Mouse (Mus musculus): Measurements from ENCODE around the gene Pnck.

Gene Pnck

GRCm38 (mm10) chrX:73645121-73645520 lies 14.8 kb downstream of the Pnck start:
- in situ Hi-C loops (cut with MboI; ENCODE audit: low sequenced_read_pairs), result no loop called here

- in situ Hi-C loops (cut with MboI; ENCODE audit: low sequenced_read_pairs), result no loop called here
Measured at GRCm38 (mm10) chrX:73639901-73640469, 19.9 kb downstream of the Pnck start.

GRCm38 (mm10) chrX:73639255-73639675 lies 20.7 kb downstream of the Pnck start, which contains the start of gene Dusp9:
TSS of gene Dusp9 (plus strand) at chrX:73639419.
- in situ Hi-C loops (cut with MboI; ENCODE audit: low sequenced_read_pairs), result no loop called here

DNA sequence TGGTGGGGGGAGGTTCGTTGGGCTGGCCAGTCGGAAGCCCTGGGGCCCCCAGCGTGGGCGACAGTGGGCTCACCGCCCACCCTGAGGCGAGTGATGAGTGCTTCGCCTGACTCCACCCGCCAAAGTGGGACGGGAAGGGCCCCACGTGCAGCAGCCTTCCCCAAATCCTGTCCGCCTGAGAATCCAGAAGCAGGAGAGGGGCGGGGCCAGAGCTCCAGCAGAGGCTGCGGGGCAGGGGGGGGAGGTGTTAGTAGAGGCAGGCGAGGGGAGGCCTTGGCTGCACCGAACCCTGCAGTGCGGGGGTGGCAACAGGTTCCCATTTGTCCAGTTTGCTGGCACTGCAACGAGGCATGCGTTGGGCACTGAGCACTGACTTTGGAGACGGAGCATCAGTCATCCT lies 22.5 kb downstream of the Pnck start:
- in situ Hi-C loops (cut with MboI; ENCODE audit: low sequenced_read_pairs), result no loop called here

DNA sequence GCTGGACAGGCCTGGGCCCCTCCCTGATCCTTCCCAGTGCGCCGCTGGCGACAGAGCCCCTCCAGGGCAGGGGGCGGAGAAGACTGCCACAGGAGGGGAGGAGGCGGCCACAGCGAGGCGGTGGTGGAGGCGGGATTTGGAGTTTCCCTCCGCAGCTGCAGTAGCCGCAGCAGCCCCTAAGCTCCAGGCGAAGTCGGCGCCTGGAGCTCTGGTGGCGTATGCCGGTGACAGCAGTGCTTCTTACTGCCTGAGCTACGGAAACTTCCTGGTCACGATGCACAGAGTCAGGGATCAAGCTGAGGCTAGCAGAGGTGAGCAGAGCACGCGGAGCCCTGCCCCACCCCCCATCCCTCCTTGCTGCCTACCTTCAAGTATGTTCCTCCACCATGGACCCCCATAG lies 24.5 kb downstream of the Pnck start:
- in situ Hi-C loops (cut with MboI; ENCODE audit: low sequenced_read_pairs), result no loop called here

DNA sequence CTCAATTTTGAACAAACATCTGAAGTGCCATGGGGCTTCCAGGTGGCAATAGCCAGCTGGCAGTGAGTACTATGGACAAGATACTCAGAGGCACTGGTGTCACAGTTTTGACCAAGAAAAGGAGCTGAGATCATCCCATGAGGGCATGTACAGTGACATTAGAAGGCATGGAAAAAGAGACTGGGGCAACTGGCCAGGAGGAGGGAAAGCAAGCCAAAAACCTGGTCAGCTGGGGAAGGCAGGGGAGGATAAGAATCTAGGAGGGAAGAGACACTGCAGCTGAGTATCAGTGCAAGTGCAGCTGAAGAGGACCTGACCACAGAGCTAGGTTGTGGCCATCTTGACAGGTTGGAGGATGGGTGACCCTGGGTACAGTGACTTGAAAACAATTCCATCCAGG lies 32.9 kb downstream of the Pnck start:
- in situ Hi-C loops (cut with MboI; ENCODE audit: low sequenced_read_pairs), result no loop called here

DNA sequence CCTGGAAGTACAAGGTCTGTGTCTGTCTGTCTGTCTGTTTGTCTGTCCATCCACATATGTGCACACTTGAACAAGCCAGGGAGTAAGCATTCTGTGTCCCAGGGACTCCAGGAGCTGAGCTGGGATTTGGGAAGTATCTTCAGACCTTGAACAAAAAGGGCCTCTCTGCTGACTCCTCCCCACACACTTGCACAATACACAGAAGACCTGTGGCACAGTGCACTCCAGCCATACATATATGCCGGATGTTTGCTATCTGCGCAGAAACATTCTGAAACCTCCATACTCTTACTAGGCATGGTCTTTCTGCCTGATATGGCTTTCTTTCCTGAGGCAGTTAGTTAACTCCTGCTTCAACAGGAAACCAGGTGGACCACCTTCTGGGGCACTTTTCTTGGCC lies 40.0 kb downstream of the Pnck start:
- in situ Hi-C loops (cut with MboI; ENCODE audit: low sequenced_read_pairs), result no loop called here

DNA sequence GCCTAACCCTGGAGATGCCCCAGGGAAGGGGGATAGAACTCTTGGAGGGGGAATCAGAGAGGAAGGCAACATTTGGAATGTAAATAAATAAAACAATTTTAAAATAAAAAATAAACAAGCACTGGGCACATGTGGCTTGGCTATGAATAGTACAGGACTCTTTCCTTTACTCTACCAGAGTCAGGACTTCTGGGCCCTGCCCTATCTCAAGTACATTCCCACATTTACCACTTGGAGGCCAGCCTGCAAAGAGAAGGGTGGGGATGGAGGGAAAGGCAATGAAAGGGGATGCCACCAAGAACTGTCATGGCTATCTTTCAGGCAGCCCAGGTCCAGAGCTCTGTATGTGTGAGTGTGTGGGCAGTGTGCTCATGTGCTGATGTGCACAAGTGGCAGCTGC lies 40.5 kb downstream of the Pnck start:
- in situ Hi-C loops (cut with MboI; ENCODE audit: low sequenced_read_pairs), result no loop called here

GRCm38 (mm10) chrX:73615876-73616275 lies 44.0 kb downstream of the Pnck start:
- in situ Hi-C loops (cut with MboI; ENCODE audit: low sequenced_read_pairs), result no loop called here

GRCm38 (mm10) chrX:73613665-73614064 lies 46.3 kb downstream of the Pnck start:
- in situ Hi-C loops (cut with MboI; ENCODE audit: low sequenced_read_pairs), result no loop called here

All from CH12F3 (cell line).